Mouse (Mus musculus) B cell, adult (primary cell): ENCODE data around the gene Dusp16. TPM values are rescaled to one million over a fixed set of nuclear protein-coding genes. Genes with fewer than 3 reads are reported as not detected.

Source experiments
- total RNA-seq: library from RNA; stranded (reverse); gene quantifications from 4 replicates; pipeline ENCODE4 v1.2.4, GENCODE M21; 2023; ENCODE audit not compliant: inconsistent age

Dusp16 gene
- total RNA-seq: 44.6 to 50.6 TPM (median 47.8 TPM) in 4 replicates

DNA sequence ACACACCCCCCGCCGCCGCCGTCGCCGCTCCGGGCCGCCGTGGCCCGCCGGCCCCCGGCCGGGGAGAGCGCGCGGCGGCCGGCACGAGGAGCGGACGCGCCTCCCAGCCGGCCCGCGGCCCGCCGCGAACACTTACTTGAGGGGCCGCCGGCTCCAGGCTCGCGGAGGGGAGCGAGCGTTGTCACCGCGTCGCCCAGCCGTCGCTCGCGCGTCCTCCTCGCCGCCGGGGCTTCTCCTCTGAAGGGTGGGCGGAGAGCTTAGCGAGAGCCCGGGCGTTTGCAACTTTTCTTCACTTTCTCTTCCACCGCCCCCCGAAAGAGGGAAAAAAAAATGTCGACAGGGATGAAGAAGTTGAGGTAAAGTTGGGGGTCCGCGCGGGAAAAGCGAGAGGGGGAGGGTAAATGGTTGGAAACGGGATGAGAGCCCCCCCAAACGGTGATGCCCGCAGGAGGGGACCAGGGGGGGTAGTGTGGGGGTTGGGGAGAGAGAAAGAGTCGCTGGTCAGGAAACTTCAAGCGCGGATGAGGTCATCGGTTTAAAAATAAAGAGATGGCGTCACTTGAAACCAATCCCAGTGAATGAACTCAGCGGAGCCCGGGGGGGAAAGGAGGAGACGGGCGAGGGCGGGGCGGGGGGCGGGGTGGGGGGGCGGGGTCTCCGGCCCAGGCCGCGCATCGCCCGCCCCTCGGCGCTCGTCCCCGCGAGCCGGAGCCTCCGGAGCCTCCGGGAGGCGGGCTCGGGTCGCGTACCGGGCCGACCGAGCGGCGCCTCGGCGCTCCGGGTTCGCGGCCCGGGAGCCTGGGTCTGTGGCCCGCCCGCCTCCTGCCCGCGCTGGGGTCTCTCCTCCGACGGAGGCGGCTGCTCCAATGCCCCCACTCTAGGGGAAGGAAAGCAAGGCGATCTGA lies at the start of gene Dusp16:
TSS of gene Dusp16 (minus strand) at position 485 of the 905 bp plus-strand sequence.

DNA sequence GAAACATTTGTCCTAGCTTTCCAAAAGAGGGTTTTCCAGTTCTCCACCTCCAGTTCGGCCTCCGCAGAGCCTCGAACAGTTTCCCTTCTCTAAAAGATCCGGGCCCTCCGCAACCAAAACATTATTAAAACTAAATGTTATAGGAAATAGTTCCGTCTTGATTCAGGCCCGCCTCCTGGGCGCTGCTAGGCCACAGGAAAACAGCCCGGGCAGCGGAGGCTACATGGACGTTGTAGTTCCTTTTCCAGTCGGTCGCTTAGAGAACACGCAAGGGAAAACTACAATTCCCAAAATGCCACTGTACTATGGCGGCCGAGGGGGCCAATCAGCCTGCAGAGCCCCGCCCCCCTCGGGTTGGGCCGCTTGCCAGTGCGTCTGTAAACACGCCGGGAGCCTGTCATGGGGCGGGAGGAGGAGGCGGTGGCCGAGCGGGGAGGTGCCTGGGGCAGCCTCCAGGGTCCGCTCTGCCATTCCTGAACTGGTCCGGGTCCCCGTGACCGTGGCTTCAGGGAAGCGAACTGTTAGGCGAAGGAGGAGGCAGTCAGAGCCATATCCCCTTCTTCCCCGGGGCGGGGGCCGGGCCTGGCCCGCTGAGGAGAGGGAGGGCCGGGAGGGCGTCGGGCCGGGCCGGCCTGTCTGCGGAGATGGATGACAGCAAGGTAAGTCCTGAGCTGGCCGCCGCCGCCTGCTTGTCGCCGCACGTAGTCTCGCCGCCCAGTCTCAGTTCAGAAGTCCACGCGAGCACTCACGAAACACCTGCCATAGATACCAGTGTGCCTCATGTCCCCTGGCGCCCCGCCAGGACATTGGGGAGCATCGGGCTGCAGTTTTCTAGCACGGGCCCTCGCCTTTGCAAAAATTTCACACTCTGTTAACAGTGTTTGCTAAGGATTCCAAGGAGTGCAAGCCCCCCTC lies 37.6 kb upstream of the Dusp16 start, which contains the start of gene Crebl2:
TSS of gene Crebl2 (plus strand) at position 369 of the 915 bp plus-strand sequence.

Other genes starting within 250 kb of the Dusp16 start
- gene Lrp6, start 225.7 kb downstream of the Dusp16 start, total RNA-seq: 31.1 to 41.8 TPM (median 37.4 TPM) in 4 replicates
- gene Mansc1, start 160.1 kb downstream of the Dusp16 start, total RNA-seq: 0.42 to 0.61 TPM in 2 of 4 replicates, not detected in the others
- 13.5 to 14.7 TPM (median 13.9 TPM) in 4 replicates for gene Borcs5, start 153.1 kb downstream of the Dusp16 start, total RNA-seq
- gene Crebl2, start 37.5 kb upstream of the Dusp16 start, total RNA-seq: 26.3 to 38.2 TPM (median 29.6 TPM) in 4 replicates
- 10.9 to 13.9 TPM (median 12.0 TPM) in 4 replicates for gene Gpr19, start 106.0 kb upstream of the Dusp16 start, total RNA-seq
- 113 to 121 TPM (median 118 TPM) in 4 replicates for gene Cdkn1b, start 127.8 kb upstream of the Dusp16 start, total RNA-seq
- 0.18 to 0.74 TPM (median 0.43 TPM) in 4 replicates for gene Apold1, start 189.1 kb upstream of the Dusp16 start, total RNA-seq
- gene Ddx47, start 219.0 kb upstream of the Dusp16 start, total RNA-seq: 139 to 145 TPM (median 142 TPM) in 4 replicates